Mouse (Mus musculus) heart, adult 8-10 months (tissue): ENCODE data around the gene Slc29a1. TPM values are rescaled to one million over a fixed set of nuclear protein-coding genes. Genes with fewer than 3 reads are reported as not detected.

Source experiments
- DNase-seq: peaks from one replicate; pipeline ENCODE4 v3.0.0; 2022; ENCODE audit warnings: low spot score
- total RNA-seq, 4 experiments: library from RNA; stranded (reverse); gene quantifications; 2 replicates each; pipeline ENCODE4 v1.2.4; 2022

Gene Slc29a1
- total RNA-seq, 4 experiments from 2014 or later: 58.9 to 70.8 (median 66.9) TPM

DNA sequence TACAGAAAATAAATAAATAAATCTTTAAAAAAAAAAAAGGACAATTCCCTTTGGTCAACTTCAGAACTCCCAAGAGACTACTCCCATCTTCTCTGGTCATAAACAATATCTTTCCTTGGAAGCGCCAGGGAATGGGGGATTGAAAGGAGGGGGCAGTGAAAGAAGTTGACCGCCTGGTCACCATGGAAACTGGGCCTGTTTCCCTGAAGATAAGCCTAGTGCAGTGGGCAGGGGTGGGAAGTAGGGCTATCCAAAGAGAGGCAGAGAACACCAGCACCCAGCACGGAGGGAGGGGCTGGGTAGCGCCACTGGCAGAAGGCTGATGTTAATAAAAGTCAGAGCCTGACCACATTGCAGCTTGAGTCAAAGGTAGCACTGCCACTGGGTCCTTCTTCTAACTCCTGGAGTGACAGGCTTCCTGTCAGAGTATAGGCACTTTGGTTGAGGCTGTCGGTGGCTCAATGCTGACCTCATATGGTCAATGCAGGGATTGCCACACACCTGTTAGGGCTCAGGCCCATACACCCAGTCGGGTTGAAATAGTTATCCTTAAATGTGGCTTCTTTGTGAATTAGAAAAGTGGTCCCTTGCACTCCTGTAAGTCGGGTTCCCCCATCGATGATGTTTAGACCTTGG is 47.5 kb downstream of the Slc29a1 start:
- peak; percentile 82 for DNase-seq

DNA sequence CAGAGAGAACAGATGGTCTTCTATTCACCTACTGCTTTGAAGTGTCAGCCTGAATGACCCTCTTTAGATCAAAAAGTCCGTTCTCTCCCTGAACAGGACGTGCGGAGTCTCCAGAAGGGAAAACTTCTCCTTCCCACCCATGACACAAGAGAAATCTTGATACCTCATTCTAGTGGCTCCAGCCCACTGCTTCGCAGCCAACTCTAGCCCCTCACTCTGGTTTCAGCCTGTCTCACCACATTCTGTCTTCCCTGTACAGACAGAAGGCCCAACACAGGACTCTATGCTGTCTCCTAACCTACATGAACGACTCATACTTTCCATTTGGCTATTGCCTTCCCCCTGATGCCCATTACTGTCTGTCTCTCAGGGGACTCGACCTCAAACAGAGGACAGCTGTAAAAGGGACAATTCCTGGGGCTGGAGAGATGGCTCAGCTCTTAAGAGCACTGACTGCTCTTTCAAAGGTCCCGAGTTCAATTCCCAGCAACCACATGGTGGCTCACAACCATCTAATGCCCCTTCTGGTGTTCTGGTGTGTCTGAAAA is 48.1 kb downstream of the Slc29a1 start:
- DNase-seq: no peak

DNA sequence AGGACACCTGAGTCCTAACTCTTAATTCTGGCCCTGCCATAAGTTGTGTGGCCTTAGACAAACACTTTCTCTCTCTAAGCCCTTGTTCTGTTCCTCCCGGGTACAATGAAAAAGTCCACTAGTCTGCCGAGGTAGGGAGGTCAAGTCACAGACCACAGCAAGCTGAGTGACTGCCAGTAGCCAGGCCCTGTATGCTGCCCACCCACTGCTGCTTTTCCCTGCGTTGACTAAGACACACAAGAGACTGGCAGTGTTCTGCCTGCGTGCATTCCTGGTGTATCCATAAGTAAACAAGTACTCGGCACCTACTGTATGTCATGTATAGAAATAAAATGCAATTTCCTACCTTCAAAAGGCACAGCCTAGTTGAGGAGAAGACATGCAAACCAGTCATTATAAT is 49.2 kb downstream of the Slc29a1 start:
- no peak for DNase-seq

DNA sequence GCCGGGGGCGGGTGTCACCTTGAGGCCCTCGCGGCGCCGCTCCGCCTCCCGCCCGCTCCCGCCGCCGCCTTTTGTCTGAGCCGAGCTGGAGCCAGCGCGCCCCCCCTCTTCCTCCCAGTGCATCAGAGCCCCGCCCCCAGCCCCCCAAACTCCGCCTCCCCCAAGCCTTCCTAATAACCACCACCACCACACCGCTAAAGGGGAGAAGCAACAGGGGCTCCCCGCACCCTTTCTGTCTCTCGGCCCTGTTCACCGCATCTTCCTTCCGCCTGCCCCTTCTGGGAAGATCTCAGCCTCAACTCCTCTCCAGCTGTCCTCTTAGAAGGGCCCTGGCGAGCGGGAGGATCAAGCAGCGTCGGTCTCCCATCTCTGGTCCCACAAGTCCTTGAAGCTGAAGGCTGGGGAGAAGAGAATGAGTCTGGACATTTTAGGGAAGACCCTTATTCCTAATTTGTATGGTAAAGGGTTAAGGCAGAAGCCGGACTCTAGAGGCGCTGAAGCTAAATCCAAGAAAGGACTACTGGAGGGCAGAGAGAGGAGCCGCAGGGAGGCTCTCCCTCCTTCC is 49.7 kb downstream of the Slc29a1 start, which contains the start of gene Tmem151b:
Gene Tmem151b, minus strand, starts transcription at position 61 of the 565 bp plus-strand sequence.
- no peak for DNase-seq

DNA sequence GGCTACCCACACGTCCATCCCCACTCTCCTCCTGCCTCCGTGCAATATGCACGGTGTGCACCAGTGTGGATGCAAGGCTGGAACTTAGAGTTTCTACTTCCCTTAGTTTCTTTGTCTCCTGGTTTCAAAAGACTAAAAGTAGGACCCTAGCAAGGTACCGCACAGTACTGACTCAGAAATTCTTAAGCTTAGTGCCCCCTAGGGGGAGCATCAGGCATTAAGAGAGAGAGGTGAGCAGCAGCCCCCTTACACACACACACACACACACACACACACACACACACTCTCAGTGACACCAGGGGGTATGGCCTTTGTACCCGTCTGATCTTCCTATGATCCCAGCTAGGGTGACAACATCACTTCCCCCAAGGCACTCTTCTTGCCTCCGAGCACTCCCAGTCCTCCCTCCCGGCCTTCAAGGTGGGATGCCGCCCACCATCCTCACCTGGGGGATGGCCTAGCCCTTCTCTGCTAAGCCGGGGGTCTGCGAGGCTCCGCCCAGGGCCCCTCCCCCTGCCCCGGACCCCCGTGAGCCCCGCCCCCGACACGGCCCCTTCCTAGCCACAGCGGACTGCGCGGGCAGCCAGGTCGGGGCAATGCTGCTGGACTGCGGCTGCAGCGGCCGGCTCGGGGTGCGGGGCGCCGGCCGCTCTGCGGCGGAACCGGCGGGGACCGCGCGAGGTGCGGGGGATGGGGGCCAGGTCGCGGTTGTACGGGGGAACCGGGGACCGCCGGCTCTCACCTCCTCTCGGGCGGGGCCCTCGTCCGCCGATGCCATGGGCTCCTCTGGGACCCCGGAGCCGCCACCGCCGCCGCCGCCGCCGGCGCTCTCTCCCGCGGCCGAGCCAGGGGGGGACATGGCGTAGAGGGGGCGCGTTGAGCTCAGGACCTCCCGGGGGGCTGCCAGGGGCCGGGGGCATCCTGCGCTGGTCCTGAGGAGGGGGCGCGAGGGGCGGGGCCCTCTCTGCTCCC is 50.6 kb downstream of the Slc29a1 start:
- DNase-seq: no peak

DNA sequence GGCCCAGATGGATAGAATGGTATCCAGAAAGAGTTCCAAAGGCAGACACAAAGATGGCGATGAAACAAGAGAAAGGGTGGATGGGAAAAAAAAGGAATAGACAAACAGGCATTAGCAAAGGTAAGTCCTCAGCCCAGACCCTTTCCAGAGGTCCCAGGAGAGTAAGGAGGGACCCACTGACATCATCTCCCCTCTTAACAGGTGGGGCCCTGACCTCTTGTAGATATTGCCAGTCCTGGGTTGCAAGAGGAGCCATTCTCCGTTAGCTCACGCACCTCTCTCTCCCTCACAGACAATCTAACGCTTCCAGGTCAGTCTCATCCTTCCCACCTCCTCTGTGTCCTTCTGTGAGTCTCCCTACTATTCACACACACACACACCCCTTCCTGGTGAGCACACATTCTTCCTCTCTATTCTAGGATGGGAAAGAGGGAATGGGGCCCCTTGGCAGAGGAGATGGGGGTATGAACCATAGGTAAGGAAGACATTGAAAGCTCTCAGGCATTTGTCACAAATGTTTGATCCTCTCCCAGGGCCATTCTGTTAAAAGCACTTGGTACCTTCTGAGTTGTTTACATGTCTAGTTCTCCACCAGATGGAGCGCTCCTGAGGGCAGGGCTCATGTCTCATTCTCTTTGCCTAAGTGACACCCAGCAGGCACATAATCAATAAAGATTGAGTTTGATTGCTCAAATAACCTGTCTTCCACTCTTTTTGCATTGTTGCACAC is 51.8 kb downstream of the Slc29a1 start:
- no peak for DNase-seq

DNA sequence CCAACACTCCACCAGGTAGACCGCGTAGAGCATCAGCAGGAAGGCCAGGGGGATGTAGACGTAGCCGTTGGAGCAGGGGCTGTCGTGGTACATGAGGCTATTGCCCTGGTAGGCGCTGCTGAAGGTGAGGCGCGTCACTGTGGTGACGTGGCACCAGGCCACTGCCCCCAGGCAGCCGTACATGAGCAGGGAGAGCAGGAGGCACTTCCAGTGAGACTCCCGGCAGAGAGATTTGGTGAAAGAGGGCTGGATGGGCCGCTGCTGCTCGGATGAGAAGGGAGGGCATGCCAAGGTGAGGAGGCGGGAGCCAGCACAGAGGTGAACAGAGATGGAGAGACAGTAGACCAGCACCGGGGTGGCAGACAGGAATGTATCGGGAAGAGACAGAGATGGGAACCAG is 52.5 kb downstream of the Slc29a1 start:
- DNase-seq: no peak

DNA sequence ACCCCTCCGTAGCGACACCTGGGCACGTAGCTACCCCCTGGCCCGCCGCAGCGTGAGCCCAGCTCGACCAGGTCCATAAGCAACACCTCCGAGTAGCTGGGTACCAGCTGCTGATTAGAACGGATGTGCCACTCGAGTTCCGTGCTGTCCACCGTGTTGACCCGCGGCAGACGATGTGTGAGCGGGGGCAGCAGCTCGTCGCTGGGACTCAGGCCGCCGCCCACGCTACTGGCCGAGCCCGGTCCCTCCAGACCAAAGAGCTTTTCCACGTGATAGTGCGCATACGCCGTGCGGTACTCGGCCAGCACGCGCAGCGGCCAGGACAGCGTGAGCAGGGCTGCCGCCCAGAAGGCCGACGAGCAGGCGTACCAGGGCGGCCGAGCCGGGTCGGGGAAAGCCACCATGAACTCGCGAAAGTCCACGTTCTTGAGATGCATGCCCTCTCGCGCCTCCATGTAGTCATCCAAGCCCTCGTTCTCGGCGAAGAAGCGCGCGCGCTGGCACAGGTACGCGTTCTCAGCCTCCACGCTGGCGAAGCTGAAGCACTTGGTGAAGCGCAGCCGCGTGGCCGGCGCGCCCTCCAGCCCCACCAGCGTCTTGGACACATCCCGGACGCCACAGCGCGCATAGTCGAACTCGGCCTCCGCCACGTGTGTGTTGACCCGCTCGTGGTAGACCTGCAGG is 54.0 kb downstream of the Slc29a1 start:
- no peak for DNase-seq

DNA sequence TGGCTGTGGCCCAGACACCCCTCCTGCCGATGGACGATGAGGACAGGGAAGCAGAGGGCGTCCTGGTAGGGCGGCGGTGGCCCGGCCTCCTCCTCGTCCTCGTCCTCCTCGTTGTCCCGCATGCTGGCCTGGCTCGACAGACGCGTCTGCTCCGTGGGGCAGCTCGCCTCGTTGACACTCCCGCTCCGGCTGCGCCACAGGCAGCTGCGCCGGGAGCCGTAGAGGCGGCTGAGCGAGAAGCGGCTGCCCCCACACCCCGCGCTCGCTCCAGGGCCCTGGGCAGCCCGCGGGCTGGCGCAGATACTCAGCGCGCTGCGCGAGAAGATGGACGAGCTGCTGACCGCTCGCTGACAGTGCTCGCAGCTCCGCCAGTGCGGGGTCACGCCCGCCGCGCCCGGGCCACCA is 54.5 kb downstream of the Slc29a1 start:
- DNase-seq: no peak

DNA sequence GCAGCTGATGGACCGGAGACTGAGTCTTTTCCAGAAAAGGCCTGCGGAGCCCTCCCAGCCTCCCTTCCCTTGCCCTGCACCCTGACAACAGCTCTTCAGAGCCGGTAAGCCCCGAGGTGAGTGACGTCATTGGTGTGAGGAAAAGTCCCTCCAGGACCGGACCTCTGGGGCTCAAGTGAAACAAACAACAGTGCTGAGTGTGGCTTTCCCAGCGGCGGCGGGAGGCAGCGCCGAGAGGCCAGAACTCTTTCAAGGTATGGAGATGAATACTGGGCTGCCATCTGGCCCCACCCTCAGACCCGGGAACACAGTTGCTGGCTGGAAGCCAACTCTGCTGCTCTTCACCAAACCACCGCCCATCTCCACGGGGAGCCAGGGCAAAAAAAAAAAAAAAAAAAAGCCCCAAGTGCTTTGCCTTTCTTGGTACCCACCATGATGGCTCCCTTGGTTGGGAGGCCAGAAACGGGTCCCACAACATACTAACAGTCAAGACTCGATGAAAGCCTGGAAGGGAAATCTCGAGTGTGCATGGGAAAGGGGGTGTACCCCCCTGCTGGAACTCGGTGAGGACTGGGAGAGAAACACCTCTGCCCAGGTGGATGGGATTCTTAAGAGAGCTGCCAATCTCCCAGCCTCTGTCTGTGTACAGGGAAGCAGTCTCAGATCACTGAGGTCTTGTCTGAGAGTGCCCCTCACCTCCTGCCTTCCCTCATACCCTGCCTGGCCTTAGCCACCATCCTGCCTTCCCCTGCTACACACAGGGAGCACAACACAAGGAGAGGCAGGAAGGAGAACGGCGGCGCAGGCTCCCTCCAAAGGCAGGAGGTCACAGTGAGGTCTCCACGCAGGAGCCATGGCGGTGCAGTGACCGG is 55.2 kb downstream of the Slc29a1 start:
- DNase-seq: no peak

DNA sequence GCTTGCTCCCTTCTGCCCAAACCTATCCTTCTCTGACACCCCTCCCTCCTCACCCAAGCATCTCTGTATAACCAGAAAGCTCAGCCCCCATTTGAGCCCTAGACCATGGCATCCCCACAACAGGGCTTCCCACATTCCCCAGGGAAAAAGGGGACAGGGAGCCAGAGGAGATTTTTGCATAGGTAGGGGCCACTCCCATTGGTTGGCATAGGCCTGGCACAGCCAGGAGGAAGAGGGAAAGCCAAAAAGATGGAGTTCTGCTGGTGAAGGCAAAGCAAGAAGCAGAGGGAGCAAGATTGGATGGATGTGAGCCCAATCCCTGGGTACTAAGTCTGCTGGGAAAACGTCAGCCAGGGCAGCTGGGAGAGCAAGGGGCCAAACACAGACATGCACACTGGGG is 56.3 kb downstream of the Slc29a1 start:
- DNase-seq: no peak

DNA sequence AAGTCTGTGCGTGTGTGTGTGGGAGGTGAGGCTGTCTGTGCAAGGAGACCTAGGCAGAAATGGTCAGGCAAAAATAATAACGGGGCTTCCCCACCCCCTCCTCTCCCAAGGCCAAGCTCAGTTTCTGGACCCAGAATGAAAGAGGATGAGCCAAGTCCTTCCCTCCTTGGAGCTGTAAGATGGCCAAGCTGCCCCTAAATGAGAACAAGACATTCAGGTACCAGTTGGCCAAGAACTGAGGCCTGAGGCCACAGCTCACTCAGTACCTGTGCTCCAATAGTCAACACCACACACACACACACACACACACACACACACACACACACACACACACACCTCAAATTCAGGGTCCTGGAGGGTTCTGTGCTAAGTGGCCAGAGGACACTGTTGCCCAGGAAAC is 56.7 kb downstream of the Slc29a1 start:
- DNase-seq: no peak

DNA sequence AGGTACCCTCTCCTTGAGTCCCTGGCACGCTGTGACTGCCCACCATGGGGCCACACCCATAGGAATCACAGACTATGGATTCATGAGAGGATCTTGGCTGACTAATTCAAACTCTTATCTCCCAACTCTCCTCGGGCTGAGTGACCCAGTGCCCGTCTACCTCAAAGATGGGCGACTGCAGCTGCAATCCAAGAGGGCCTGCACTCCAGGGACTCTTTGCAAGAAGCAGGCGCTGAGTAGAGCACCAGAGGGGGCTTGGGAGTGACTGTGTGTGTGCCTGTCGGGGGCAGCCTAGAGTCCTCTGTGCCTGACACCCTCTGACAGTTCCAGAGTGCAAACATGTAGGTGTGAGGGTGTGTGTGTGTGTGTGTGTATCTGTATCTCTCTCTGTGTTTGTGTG is 57.3 kb downstream of the Slc29a1 start:
- no peak for DNase-seq

DNA sequence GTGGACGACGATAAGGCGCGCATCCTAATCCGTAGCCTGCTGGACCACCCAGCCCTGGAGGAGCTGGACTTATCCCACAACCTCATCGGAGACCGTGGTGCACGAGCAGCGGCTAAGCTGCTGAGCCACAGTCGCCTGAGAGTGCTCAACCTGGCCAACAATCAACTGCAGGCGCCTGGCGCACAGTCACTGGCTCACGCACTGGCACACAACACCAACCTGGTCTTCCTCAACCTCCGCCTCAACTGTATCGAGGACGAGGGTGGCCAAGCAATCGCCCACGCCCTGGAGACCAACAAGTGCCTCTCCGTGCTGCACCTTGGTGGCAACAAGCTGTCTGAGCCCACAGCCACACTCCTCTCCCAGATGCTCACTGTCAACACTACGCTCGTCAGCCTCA is 59.7 kb downstream of the Slc29a1 start:
- DNase-seq: no peak

DNA sequence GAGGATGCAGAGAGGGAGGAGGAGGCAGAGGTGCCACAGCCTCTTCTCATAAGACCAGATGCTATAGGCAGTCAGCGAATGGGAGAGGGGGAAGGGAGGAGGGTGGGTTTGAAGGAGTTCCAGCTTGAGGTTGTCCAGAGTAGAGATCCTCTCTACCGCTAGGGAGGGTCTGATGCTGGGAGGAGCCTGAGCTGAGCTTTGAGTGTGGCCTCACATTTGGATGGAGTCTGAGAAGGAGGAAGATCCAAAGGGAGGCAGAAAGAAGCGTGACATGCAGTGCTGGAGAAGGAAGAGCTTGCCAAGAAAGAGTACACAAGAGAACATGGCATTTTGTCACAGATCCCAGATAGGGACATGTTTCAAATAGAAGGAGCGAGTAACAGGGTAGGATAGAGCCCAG is 61.0 kb downstream of the Slc29a1 start:
- DNase-seq: no peak

DNA sequence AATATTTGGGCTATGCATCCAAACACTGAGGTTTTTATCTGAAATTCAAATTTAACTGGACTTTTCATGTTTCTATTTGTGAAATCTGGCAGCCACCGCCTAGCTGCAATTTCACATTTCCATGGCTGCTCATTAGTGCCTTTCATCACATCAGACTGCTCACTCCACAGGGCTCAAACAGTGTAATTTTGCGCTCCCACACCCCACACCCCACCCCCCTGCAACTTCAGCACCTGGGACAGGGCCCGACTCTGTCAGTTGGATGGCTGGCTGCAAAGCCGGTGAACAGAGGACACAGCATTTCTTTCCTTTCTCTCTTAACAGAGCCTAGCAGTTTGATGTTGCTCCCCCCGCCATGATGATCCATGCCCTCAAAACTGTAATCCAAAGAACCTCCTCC is 63.1 kb downstream of the Slc29a1 start:
- DNase-seq: no peak
